Mouse (Mus musculus) olfactory bulb, adult 2 months (tissue): ENCODE data around the gene Bfar. TPM values are rescaled to one million over a fixed set of nuclear protein-coding genes. Genes with fewer than 3 reads are reported as not detected.
A peak's percentile ranks its signal among the peaks of the same experiment; 100 is the strongest.
"Not testable (repeated sequence)": the region's sequence is repeated elsewhere in the genome, so short reads cannot be mapped to it uniquely, and the experiment has no call there.

Experiments
- H3K27ac ChIP-seq: fragments of 200-500 bp; 2 replicates; pipeline ENCODE4 v1.5.1; 2012; ENCODE audit warnings: low read depth, low read length; ENCODE audit not compliant: insufficient read depth
- H3K4me1 ChIP-seq: fragments of 200-500 bp; 2 replicates; pipeline ENCODE4 v1.6.1; 2012; ENCODE audit warnings: low read length; ENCODE audit not compliant: control insufficient read depth, insufficient read depth
- H3K4me3 ChIP-seq: fragments of 200-500 bp; 2 replicates; pipeline ENCODE4 v1.5.1; 2012; ENCODE audit warnings: mild to moderate bottlenecking, low read depth, low read length, moderate library complexity; ENCODE audit not compliant: insufficient read depth
- CTCF ChIP-seq: fragments of 200-500 bp; IDR thresholded peaks from 2 replicates; pipeline ENCODE4 v1.5.1; 2012; ENCODE audit warnings: low read depth, mild to moderate bottlenecking, low read length, moderate library complexity; ENCODE audit not compliant: insufficient read depth
- POLR2A ChIP-seq: fragments of 200-500 bp; IDR thresholded peaks from 2 replicates; pipeline ENCODE4 v1.6.1; 2012; ENCODE audit warnings: mild to moderate bottlenecking, low read depth, low read length, moderate library complexity; ENCODE audit not compliant: insufficient read depth
- WGBS: fragments of 180-500 bp; shearing (Covaris S2); methylation state at CpG from one replicate; pipeline ENCODE4 v1.1.7; 2018; 5-methylcytosine and 5-hydroxymethylcytosine counted together
- polyA plus RNA-seq: library from polyadenylated mRNA; stranded (reverse); fragments of >200 nt; gene quantifications from 2 replicates; pipeline ENCODE4 v1.2.4, GENCODE M21; 2012; ENCODE audit warnings: low replicate concordance; ENCODE audit not compliant: missing spikeins, insufficient read depth, insufficient read length

Bfar gene
- polyA plus RNA-seq, 1 experiment, result not detected

- Histone ChIP-seq H3K27ac (peak within 1 kb of the TSS; percentile 60; the same call in 1 of the 2 replicates), H3K4me3 (peak within 1 kb of the TSS; percentile 84), H3K4me1 (peaks cover 4% of the 10 kb centered on the region; the same call in 1 of the 2 replicates)
- under 1% methylated on average over 35 of the region's 35 CpGs for WGBS
- TF ChIP-seq CTCF (no peak), POLR2A (peak; percentile 68)
These were observed 3.7 kb upstream of the Bfar start, which contains the start of gene Parn for GRCm38 (mm10) chr16:13667878-13668343. Gene Parn, minus strand, starts transcription at chr16:13668170.

- no peak overlapping the region for H3K4me3 ChIP-seq
- H3K4me1 ChIP-seq, result peaks cover 4% of the 10 kb centered on the region; the same call in 1 of the 2 replicates
- H3K27ac ChIP-seq, result no peak overlapping the region
- TF ChIP-seq POLR2A (no peak), CTCF (no peak)
- WGBS, result 79% methylated on average over 10 of the region's 10 CpGs
These were observed 3.1 kb upstream of the Bfar start for GRCm38 (mm10) chr16:13668402-13669108.

GRCm38 (mm10) chr16:13669282-13669681 is 2.4 kb upstream of the Bfar start:
- 97% methylated on average over 1 of the region's 1 CpGs for WGBS
- Histone ChIP-seq H3K4me3 (no peak overlapping the region), H3K4me1 (peaks cover 4% of the 10 kb centered on the region; the same call in 1 of the 2 replicates)

GRCm38 (mm10) chr16:13670896-13671295 is 762 bp upstream of the Bfar start:
- not testable (repeated sequence) for H3K4me1 ChIP-seq, H3K4me3 ChIP-seq, H3K27ac ChIP-seq
- WGBS, result 78% methylated on average over 5 of the region's 5 CpGs

More at GRCm38 (mm10) chr16:13669282-13669681, 2.4 kb upstream of the Bfar start:
- TF ChIP-seq POLR2A (no peak), CTCF (no peak)
- H3K27ac ChIP-seq, result no peak overlapping the region

GRCm38 (mm10) chr16:13672386-13672898 is 784 bp downstream of the Bfar start:
- no peak for TF ChIP-seq POLR2A
- TF ChIP-seq CTCF, result no peak
- WGBS, result under 1% methylated on average over 20 of the region's 20 CpGs
- Histone ChIP-seq H3K27ac (0 out of 2 replicates have a peak overlapping the region, but pooled peaks have one; percentile 34), H3K4me3 (peak overlapping the region; percentile 63), H3K4me1 (peaks cover 4% of the 10 kb centered on the region; the same call in 1 of the 2 replicates)

- TF ChIP-seq POLR2A, result no peak
- TF ChIP-seq CTCF, result no peak
- H3K4me1 ChIP-seq, result peaks cover 4% of the 10 kb centered on the region; the same call in 1 of the 2 replicates
- H3K27ac ChIP-seq, result no peak overlapping the region
- 57% methylated on average over 5 of the region's 5 CpGs for WGBS
- no peak overlapping the region for H3K4me3 ChIP-seq
These were observed 1.5 kb downstream of the Bfar start for GRCm38 (mm10) chr16:13673114-13673513.

GRCm38 (mm10) chr16:13674511-13674910 is 2.9 kb downstream of the Bfar start:
- no peak overlapping the region for H3K27ac ChIP-seq
- no peak overlapping the region for H3K4me3 ChIP-seq
- WGBS, result 94% methylated on average over 3 of the region's 3 CpGs
- 0 out of 2 replicates have a peak, but pooled peaks cover 2% of the 10 kb centered on the region for H3K4me1 ChIP-seq
- TF ChIP-seq CTCF, result no peak
- TF ChIP-seq POLR2A, result no peak

- WGBS, result 79% methylated on average over 3 of the region's 3 CpGs
- H3K4me1 ChIP-seq, result no peaks in the 10 kb centered on the region
- no peak overlapping the region for H3K27ac ChIP-seq
- H3K4me3 ChIP-seq, result no peak overlapping the region
- TF ChIP-seq POLR2A, result no peak
These were observed 7.1 kb downstream of the Bfar start for GRCm38 (mm10) chr16:13678601-13679319.

- H3K4me3 ChIP-seq, result no peak overlapping the region
- 86% methylated on average over 7 of the region's 7 CpGs for WGBS
- TF ChIP-seq CTCF (no peak), POLR2A (no peak)
- no peak overlapping the region for H3K27ac ChIP-seq
- H3K4me1 ChIP-seq, result no peaks in the 10 kb centered on the region
These were observed 27.3 kb downstream of the Bfar start for GRCm38 (mm10) chr16:13698998-13699397.

GRCm38 (mm10) chr16:13702184-13702583 is 30.5 kb downstream of the Bfar start:
- H3K27ac ChIP-seq, result no peak overlapping the region
- WGBS, result 94% methylated on average over 7 of the region's 7 CpGs
- H3K4me1 ChIP-seq, result no peaks in the 10 kb centered on the region
- no peak overlapping the region for H3K4me3 ChIP-seq
- TF ChIP-seq CTCF (no peak), POLR2A (no peak)
